Mouse (Mus musculus): ENCODE results near the gene Gm20708. TPM values are rescaled to one million over a fixed set of nuclear protein-coding genes. Genes with fewer than 3 reads are reported as not detected.

Gm20708 gene
- polyA plus RNA-seq, 1 experiment from 2014 or later: 1.8 TPM

DNA sequence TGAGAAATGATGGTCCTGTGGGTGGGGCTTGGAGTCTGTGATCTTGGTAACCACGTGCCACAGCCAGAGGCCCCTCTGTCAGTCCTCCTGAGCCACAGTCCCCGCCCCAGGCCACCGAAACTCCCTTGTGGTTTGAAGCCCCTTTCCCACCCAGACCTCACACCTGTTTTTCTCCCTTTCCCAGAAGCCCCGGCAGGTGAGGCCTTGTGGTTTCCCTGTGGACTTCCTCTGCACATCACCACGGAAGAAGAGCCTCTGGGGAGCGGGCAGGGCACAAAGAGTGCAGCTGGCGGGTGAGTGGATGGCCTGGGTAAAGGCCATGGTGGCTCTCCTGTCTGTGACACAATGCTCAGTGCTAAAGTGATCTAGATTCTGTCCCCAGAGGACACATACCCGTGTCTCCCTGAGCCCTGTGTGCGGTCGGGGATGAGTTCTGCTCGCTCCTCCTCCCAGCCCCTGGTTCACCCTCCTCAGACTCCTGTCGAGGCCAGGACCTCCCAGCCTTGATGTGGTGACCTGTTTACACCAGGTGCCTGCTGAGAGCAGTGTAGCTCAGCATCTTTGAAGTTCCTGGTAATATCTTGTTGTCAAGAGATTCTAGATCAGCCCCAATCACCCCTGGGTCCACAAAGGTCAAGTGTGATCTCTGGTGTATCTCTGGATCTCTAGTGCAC, 62.6 kb downstream of the Gm20708 start:
- peak overlapping the region; percentile 76 for H3K9ac ChIP-seq (ENCODE audit: low read depth, low read length)
- no peaks in the 10 kb centered on the region for H3K36me3 ChIP-seq (ENCODE audit: control insufficient read depth, insufficient read depth, low read length)
- peaks cover 7% of the 10 kb centered on the region for H3K4me1 ChIP-seq (ENCODE audit: control insufficient read depth, insufficient read depth, low read depth, low read length)
- H3K27ac ChIP-seq (ENCODE audit: low read depth, low read length): no peak overlapping the region
- H3K4me3 ChIP-seq (ENCODE audit: low read length): no peak overlapping the region
- no peak for ATAC-seq
- no peaks in the 10 kb centered on the region for H3K9me3 ChIP-seq (ENCODE audit: control insufficient read depth, low read length)
- 62% methylated on average over 12 of the region's 12 CpGs for WGBS
- H3K4me2 ChIP-seq (ENCODE audit: low read length): peak overlapping the region; percentile 76
- H3K27me3 ChIP-seq (replicated peaks; ENCODE audit: control insufficient read depth, insufficient read depth, low read length): no peaks in the 10 kb centered on the region

DNA sequence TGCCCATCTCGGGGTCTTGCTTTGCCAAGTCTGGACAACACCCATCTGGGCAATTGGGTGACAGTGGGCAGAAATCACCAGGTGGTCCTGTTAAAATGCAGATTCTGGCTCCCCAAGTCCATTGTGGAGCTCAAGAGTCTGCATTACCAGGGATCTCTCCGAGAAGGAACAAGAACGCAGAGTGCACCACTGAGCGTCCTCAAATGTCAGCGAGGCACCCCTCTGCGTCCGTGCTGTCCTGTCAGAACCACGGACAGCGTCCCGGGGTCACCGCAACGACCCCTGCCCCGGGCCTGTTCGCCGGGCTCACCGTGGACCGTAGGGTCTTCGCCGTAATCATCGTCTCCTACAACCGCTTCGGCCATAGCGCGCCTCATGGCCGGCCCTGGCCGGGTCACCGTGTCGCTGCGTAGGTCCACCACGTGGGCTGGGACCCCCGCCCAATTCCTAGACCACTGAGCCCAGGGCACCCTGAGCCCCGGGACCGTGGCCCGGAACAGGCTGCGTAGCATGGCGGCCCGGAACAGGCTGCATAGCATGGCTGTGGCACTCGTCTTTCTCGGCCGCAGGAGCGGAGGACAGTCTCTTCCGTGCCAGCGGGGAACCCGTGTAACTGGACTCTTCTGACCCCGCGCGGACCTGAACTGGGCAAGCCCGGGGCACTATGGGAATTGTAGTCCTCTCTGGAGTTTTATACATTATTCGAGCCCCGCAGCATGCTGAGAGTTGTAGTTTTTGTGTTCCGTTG, 63.6 kb downstream of the Gm20708 start, which contains the start of gene Tha1:
Gene Tha1, minus strand, starts transcription at position 621 of the 748 bp plus-strand sequence.
- peak within 1 kb of the TSS; percentile 41; the same call in 1 of the 2 replicates for H3K27ac ChIP-seq (ENCODE audit: low read depth, low read length)
- H3K4me3 ChIP-seq (ENCODE audit: low read length): peak within 1 kb of the TSS; percentile 66
- no peaks in the 10 kb centered on the region for H3K9me3 ChIP-seq (ENCODE audit: control insufficient read depth, low read length)
- WGBS: 2% methylated on average over 51 of the region's 51 CpGs
- H3K27me3 ChIP-seq (replicated peaks; ENCODE audit: control insufficient read depth, insufficient read depth, low read length): no peaks in the 10 kb centered on the region
- peaks cover 9% of the 10 kb centered on the region for H3K4me1 ChIP-seq (ENCODE audit: control insufficient read depth, insufficient read depth, low read depth, low read length)
- ATAC-seq: peak; percentile 77
- H3K4me2 ChIP-seq (ENCODE audit: low read length): peak within 1 kb of the TSS; percentile 76
- no peaks in the 10 kb centered on the region for H3K36me3 ChIP-seq (ENCODE audit: control insufficient read depth, insufficient read depth, low read length)
- H3K9ac ChIP-seq (ENCODE audit: low read depth, low read length): peak within 1 kb of the TSS; percentile 76

DNA sequence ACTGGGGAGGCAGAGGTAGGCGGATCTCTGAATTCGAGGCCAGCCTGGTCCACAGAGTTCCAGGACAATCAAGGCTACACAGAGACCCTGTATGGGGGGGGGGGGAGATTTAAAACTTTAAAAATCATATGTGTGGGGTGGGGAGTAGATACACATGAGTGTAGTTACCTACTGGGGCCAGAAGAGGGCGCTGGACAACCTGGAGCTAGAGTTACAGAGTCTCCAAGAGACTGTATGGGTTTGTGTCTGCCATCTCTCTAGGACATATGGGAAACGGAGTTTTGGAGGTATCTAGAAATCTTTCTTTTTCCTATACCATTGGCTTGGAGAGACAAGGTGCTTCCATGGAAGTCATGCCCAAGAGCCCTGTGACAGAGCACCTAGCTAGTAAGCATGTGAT, 65.0 kb downstream of the Gm20708 start:
- Histone ChIP-seq H3K36me3 (ENCODE audit: control insufficient read depth, insufficient read depth, low read length) (no peaks in the 10 kb centered on the region), H3K4me2 (ENCODE audit: low read length) (no peak overlapping the region), H3K27me3 (replicated peaks; ENCODE audit: control insufficient read depth, insufficient read depth, low read length) (no peaks in the 10 kb centered on the region), H3K27ac (ENCODE audit: low read depth, low read length) (no peak overlapping the region), H3K9me3 (ENCODE audit: control insufficient read depth, low read length) (no peaks in the 10 kb centered on the region), H3K4me3 (ENCODE audit: low read length) (no peak overlapping the region), H3K9ac (ENCODE audit: low read depth, low read length) (no peak overlapping the region), H3K4me1 (ENCODE audit: control insufficient read depth, insufficient read depth, low read depth, low read length) (peaks cover 20% of the 10 kb centered on the region)
- ATAC-seq: no peak
- WGBS: 61% methylated on average over 4 of the region's 4 CpGs

DNA sequence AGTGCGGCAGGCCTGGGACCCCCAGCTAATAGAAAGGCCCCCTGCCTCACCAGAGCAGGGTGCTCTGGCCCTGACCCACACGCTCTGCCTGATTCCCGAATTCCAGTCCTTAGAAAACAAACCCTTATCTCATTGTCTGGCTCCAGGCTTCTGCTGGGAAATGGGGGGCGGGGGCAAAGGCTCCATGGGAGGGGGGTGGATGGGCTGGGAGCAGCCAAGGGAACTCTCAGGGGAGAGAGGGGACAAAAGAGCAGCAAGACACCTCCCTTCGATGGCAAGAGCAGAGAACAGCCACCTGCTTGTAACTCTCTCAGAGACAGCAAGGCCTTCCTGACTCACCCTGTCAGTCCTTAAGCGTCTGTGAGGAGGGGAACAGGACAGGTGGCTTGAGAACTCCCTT, 66.2 kb downstream of the Gm20708 start:
- H3K36me3 ChIP-seq (ENCODE audit: control insufficient read depth, insufficient read depth, low read length): no peaks in the 10 kb centered on the region
- H3K27me3 ChIP-seq (replicated peaks; ENCODE audit: control insufficient read depth, insufficient read depth, low read length): no peaks in the 10 kb centered on the region
- no peak overlapping the region for H3K4me2 ChIP-seq (ENCODE audit: low read length)
- 26% methylated on average over 6 of the region's 6 CpGs for WGBS
- H3K4me1 ChIP-seq (ENCODE audit: control insufficient read depth, insufficient read depth, low read depth, low read length): peaks cover 18% of the 10 kb centered on the region
- H3K9me3 ChIP-seq (ENCODE audit: control insufficient read depth, low read length): no peaks in the 10 kb centered on the region
- no peak overlapping the region for H3K9ac ChIP-seq (ENCODE audit: low read depth, low read length)
- no peak for ATAC-seq
- H3K27ac ChIP-seq (ENCODE audit: low read depth, low read length): no peak overlapping the region
- no peak overlapping the region for H3K4me3 ChIP-seq (ENCODE audit: low read length)

DNA sequence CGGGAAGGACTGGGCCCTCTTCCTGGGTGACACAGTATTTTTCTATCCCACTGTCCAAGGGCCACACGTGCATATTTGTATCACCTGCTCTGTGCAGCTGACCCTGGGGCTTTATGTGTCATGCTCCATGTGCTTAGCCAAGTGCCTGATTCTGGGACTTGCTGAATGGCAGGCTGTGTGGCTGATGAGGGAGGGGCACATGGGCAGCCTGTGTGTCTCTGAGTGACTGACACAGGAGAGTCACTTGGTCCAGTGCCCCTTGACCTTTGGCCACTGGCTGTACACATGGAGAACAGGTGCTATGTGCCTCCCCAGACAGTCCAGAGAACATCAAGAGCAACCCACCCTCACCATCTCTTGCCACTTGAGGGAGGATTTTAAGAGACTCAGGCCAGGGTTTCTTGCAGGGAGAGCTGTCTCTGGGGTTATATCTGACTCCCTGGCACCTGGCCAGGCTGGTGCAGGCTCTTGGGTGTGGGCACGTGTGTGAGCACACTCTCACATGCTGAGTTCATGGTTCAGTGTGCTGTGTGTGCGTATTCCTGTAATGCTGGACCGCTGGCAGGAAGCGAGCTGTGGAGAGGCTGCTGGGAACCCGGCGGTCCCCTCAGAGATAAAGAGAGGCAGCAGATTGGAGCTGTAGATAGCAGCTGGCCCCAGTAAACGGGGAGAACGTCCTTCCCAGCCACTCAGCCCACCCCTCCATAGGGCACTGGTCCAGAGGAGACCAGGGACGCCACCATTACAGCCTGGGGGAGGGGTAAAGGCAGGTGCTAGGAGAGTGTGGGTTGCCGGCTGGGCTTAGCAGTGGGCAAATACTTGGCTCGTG, 68.7 kb downstream of the Gm20708 start:
- peak overlapping the region; percentile 41 for H3K27ac ChIP-seq (ENCODE audit: low read depth, low read length)
- WGBS: 21% methylated on average over 12 of the region's 13 CpGs
- peak overlapping the region; percentile 14 for H3K4me2 ChIP-seq (ENCODE audit: low read length)
- no peaks in the 10 kb centered on the region for H3K27me3 ChIP-seq (replicated peaks; ENCODE audit: control insufficient read depth, insufficient read depth, low read length)
- H3K4me3 ChIP-seq (ENCODE audit: low read length): no peak overlapping the region
- peak overlapping the region; percentile 37 for H3K9ac ChIP-seq (ENCODE audit: low read depth, low read length)
- no peaks in the 10 kb centered on the region for H3K9me3 ChIP-seq (ENCODE audit: control insufficient read depth, low read length)
- peaks cover 24% of the 10 kb centered on the region for H3K4me1 ChIP-seq (ENCODE audit: control insufficient read depth, insufficient read depth, low read depth, low read length)
- peak; percentile 81 for ATAC-seq
- no peaks in the 10 kb centered on the region for H3K36me3 ChIP-seq (ENCODE audit: control insufficient read depth, insufficient read depth, low read length)

DNA sequence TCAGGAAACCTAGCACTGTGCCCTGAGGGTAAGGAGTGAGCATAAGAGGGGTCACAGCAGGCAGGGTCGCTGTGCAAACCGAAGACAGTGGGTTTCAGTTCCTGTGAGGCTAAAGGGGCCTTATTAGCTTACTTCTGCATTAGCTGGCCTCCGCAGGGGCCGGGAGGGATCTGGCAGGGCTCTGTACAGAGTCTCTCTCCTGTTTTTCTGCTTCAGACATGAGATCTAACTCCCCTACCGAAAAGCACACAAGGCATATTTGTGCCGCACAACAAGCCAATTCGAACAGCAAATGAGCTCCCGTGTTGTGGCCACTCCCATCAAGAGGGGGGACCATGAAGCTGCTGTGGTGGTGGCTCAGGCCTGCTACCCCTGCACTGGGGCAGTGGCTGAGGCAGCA, 69.4 kb downstream of the Gm20708 start:
- peaks cover 24% of the 10 kb centered on the region for H3K4me1 ChIP-seq (ENCODE audit: control insufficient read depth, insufficient read depth, low read depth, low read length)
- no peak overlapping the region for H3K4me3 ChIP-seq (ENCODE audit: low read length)
- H3K36me3 ChIP-seq (ENCODE audit: control insufficient read depth, insufficient read depth, low read length): no peaks in the 10 kb centered on the region
- H3K9ac ChIP-seq (ENCODE audit: low read depth, low read length): peak overlapping the region; percentile 37
- ATAC-seq: 0 out of 2 replicates have a peak, but pooled peaks have one; percentile 8
- H3K27me3 ChIP-seq (replicated peaks; ENCODE audit: control insufficient read depth, insufficient read depth, low read length): no peaks in the 10 kb centered on the region
- WGBS: 12% methylated on average over 8 of the region's 8 CpGs
- H3K27ac ChIP-seq (ENCODE audit: low read depth, low read length): peak overlapping the region; percentile 41
- H3K4me2 ChIP-seq (ENCODE audit: low read length): peak overlapping the region; percentile 14
- no peaks in the 10 kb centered on the region for H3K9me3 ChIP-seq (ENCODE audit: control insufficient read depth, low read length)

DNA sequence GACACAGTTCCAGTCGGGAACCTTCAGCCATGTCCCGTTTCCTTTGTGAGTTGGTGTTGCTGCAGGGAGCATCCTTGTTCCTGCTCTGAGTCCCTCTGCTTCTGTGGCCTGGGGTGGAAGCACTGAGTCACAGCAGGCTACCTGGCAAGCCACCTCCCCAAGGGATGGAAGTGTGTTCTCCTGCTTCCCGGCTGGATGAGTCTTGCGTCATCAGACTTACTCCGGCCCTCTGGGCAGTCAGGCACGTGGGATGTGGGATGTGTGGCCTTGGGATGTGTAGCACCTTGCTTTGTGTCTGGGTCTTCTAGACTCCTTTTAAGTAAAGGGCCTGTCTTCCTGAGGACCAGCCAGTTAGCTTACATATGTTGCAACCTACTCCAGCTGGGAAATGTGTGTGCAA, 70.2 kb downstream of the Gm20708 start:
- Histone ChIP-seq H3K4me2 (ENCODE audit: low read length) (no peak overlapping the region), H3K4me3 (ENCODE audit: low read length) (no peak overlapping the region), H3K9ac (ENCODE audit: low read depth, low read length) (no peak overlapping the region), H3K27ac (ENCODE audit: low read depth, low read length) (0 out of 2 replicates have a peak overlapping the region, but pooled peaks have one; percentile 23), H3K4me1 (ENCODE audit: control insufficient read depth, insufficient read depth, low read depth, low read length) (peaks cover 24% of the 10 kb centered on the region), H3K27me3 (replicated peaks; ENCODE audit: control insufficient read depth, insufficient read depth, low read length) (no peaks in the 10 kb centered on the region), H3K9me3 (ENCODE audit: control insufficient read depth, low read length) (no peaks in the 10 kb centered on the region), H3K36me3 (ENCODE audit: control insufficient read depth, insufficient read depth, low read length) (no peaks in the 10 kb centered on the region)
- no peak for ATAC-seq
- 70% methylated on average over 6 of the region's 6 CpGs for WGBS

DNA sequence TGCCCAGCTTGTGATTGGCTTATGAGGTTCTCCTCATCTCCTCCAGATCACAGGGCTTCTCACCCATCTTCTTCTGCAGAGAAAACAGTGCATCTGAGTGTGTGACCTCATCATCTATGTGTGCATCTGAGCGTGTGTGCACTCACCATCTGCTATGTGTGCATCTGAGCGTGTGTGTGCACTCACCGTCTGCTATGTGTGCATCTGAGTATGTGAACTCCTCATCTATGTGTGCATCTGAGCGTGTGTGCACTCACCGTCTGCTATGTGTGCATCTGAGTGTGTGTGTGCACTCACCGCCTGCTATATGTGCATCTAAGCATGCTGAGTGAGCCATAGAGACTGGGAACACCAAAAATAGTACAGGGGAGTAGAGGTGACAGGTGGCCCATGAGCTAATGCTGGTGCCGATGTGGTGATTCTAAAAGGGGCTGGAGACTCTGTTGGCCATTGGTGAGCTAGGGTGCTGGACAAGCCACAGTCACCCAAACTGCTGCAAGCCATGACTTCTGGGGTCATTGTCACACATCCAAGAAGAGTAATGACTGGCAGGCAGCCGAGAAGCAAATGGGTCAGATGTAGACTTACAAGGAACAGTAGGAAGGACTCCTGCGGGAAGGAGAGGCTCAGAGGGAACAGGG, 71.0 kb downstream of the Gm20708 start:
- H3K4me3 ChIP-seq (ENCODE audit: low read length): no peak overlapping the region
- WGBS: 90% methylated on average over 9 of the region's 9 CpGs
- no peaks in the 10 kb centered on the region for H3K36me3 ChIP-seq (ENCODE audit: control insufficient read depth, insufficient read depth, low read length)
- H3K9ac ChIP-seq (ENCODE audit: low read depth, low read length): no peak overlapping the region
- no peak overlapping the region for H3K27ac ChIP-seq (ENCODE audit: low read depth, low read length)
- no peak for ATAC-seq
- no peaks in the 10 kb centered on the region for H3K9me3 ChIP-seq (ENCODE audit: control insufficient read depth, low read length)
- H3K4me2 ChIP-seq (ENCODE audit: low read length): no peak overlapping the region
- H3K27me3 ChIP-seq (replicated peaks; ENCODE audit: control insufficient read depth, insufficient read depth, low read length): no peaks in the 10 kb centered on the region; the same call in 1 of the 2 replicates
- H3K4me1 ChIP-seq (ENCODE audit: control insufficient read depth, insufficient read depth, low read depth, low read length): peaks cover 24% of the 10 kb centered on the region
